Mouse (Mus musculus) macrophage (primary cell): ENCODE measurements around the gene Mfap4. TPM values are rescaled to one million over a fixed set of nuclear protein-coding genes. Genes with fewer than 3 reads are reported as not detected.

Experiments used
- H3K27ac ChIP-seq: fragments of 350-480 bp; formaldehyde crosslinking; 2 replicates; pipeline ENCODE4 v1.9.0; 2021
- H3K36me3 ChIP-seq: fragments of 350-480 bp; formaldehyde crosslinking; 2 replicates; pipeline ENCODE4 v1.9.0; 2021; ENCODE audit errors: inconsistent target
- H3K4me3 ChIP-seq: fragments of 350-480 bp; formaldehyde crosslinking; 2 replicates; pipeline ENCODE4 v1.9.0; 2021; ENCODE audit errors: inconsistent target
- H3K79me2 ChIP-seq: fragments of 350-480 bp; formaldehyde crosslinking; 2 replicates; pipeline ENCODE4 v1.9.0; 2021; ENCODE audit errors: inconsistent target
- WGBS: methylation state at CpG from one replicate; pipeline ENCODE4 v1.1.7; 2026; ENCODE audit warnings: inconsistent platforms; ENCODE audit not compliant: missing documents; 5-methylcytosine and 5-hydroxymethylcytosine counted together
- polyA plus RNA-seq: library from polyadenylated mRNA; stranded (reverse); fragments of 250-400 nt; gene quantifications from 3 replicates; pipeline ENCODE4 v1.2.4, GENCODE M21; 2018; ENCODE audit warnings: inconsistent platforms
- total RNA-seq, 78 experiments: library from RNA; depleted of rRNA; stranded (reverse); fragments of 250-400 nt; gene quantifications; 1 replicate in 9 of 78; 2 replicates in 24 of 78; 3 replicates in 43 of 78; 4 replicates in 2 of 78; pipeline ENCODE4 v1.2.4; 2018; ENCODE audit warnings: inconsistent platforms in 56 of 78

Gene Mfap4
- 10 to 100 TPM in 1 of 26 experiments, 1 to 10 TPM in 1, under 1 TPM in 3, not detected in 21; 0.36 to 56.8 (median 0.46) TPM for total RNA-seq (2018; cell fraction: chromatin; rRNA removed)
- not detected for total RNA-seq (2018; cell fraction: cytosol; rRNA removed)
- 1 to 10 TPM in 1 of 26 experiments, not detected in 25; 6.8 TPM for total RNA-seq (2018; cell fraction: nucleus; rRNA removed)
- polyA plus RNA-seq = not detected in 3 replicates

DNA sequence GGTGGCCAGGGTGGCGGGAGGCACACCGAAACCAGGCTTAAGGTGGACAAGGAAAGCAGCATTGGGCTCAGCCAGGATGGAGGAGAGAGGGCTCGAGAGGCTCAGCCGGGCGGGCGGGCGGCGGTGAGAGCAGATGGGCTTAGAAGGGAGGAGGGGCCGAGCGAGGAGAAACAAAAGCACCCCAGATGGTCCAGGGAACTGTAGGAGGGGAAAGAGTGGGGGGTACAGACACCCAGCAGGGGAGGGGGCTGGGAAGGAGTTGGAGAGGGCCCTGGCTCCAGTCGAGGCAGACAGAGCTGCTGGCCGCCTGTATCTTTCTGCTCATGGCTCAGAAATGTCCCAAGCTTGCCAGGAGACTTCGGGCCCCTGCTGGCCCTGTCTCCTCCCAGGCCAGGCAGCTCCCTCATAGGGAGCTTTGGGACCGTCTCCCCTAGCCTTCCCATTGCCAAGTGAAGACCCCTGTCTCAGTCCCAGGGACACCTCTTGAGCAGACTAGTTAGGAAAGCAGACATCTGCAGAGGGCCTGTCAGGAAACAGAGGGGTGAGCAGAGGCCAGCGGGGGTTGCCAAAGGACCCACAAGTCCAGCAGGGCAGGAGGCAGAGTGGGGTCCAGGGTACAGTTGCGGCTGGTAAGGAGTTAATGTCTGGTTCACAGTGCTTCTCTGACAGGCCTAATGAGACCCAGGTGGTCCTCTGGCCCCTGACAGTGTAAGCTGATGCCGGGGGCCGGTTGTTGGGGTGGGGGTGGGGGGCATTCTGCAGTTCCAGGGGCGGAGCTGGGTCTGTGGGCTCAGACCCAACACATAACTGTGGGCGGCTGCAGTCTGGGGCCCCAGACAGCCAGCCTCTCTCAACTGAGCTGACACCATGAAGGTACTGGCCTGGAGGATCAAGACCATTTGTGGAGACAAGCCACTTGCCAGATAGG is at the start of gene Mfap4:
Gene Mfap4, plus strand, starts transcription at position 819 of the 928 bp plus-strand sequence.
- peaks cover 10% of the 10 kb centered on the region for H3K36me3 ChIP-seq
- no peak within 1 kb of the TSS for H3K27ac ChIP-seq
- H3K4me3 ChIP-seq = no peak within 1 kb of the TSS
- no peaks in the 10 kb centered on the region for H3K79me2 ChIP-seq
- 89% methylated on average over 20 of the region's 20 CpGs for WGBS

DNA sequence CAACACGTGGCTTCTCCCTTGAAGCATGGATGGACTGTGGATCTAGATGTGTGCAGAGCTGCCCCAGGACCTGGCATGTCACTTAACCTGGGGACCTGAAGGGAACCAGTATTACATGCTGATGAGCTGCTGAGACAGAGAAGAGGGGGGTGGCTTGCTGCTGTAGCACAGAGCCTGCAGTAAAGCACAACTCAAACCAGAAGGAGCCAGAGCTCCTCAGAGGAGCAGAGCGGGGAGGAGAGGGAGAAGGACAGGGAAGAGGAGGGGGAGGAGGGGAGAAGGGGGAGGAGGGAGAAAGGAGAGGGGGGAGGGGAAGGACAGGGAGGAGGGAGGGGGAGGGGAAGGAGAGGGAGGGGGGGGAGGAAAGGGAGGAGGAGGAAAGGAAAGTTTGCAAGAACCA is 48.9 kb upstream of the Mfap4 start:
- 80% methylated on average over 1 of the region's 2 CpGs for WGBS

DNA sequence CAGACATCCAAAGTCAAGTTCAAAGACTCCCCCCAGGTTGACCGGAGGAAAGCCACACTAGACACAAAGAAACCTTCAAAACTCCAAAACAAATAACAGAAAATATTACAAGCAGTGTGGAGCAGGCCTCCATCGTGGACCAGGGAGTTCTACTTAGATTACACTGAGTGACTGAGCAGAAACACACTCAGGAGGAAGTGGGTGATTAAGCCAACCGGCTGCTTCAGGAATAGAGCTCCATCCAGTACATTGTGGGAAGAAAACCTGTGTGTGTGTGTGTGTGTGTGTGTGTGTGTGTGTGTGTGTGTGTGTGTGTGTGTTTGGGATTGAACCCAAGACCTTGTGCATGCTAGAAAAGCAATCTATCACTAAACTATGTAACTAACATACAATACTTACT is 46.1 kb upstream of the Mfap4 start:
- Histone ChIP-seq H3K79me2 (no peaks in the 10 kb centered on the region), H3K27ac (no peak overlapping the region), H3K4me3 (no peak overlapping the region), H3K36me3 (no peaks in the 10 kb centered on the region)
- 31% methylated on average over 3 of the region's 3 CpGs for WGBS

More for the DNA sequence above, 48.9 kb upstream of the Mfap4 start:
- Histone ChIP-seq H3K27ac (no peak overlapping the region), H3K79me2 (no peaks in the 10 kb centered on the region), H3K36me3 (no peaks in the 10 kb centered on the region), H3K4me3 (no peak overlapping the region)

DNA sequence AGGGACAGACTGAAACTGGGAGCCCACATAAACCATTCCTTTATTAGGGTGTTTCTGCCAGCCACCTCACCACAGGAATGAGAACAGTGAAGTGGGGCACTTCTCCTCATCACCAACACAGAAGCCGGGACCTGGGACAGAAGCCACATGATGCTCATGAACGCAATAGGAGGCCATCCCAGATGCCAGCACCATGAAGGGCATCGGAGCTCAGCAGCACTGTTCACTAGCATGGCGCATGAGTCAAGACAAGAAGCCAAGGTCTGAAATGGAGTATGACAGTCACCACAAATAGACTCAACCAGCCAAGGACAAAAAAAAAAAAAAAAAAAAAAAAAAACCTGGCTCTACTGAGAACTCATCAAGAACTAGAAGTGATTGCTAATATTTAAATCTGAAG is 44.8 kb upstream of the Mfap4 start:
- no peak overlapping the region for H3K4me3 ChIP-seq
- no peak overlapping the region for H3K27ac ChIP-seq
- H3K36me3 ChIP-seq = no peaks in the 10 kb centered on the region
- 97% methylated on average over 4 of the region's 4 CpGs for WGBS
- no peaks in the 10 kb centered on the region for H3K79me2 ChIP-seq

DNA sequence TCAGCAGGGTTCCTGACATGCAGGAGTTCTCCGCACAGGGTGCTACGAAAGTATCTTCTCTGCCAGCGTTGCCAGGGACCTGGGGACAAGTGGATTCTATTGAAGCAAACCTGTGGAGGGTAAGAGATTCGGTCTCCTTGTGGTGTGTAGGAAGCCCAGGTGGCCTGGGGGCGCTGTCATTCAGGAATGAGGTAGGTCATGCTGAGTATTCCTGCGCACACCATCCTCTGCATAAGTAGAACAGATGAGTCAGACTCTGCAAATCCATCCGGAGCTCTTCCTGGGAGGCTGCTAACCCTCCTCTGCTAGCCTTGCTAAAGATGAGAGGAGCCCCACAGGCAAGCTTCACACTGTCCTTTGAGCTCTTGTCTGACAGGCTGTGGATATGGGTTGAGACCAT is 43.6 kb upstream of the Mfap4 start:
- Histone ChIP-seq H3K36me3 (no peaks in the 10 kb centered on the region), H3K4me3 (no peak overlapping the region), H3K27ac (no peak overlapping the region), H3K79me2 (no peaks in the 10 kb centered on the region)
- WGBS = 93% methylated on average over 7 of the region's 7 CpGs

DNA sequence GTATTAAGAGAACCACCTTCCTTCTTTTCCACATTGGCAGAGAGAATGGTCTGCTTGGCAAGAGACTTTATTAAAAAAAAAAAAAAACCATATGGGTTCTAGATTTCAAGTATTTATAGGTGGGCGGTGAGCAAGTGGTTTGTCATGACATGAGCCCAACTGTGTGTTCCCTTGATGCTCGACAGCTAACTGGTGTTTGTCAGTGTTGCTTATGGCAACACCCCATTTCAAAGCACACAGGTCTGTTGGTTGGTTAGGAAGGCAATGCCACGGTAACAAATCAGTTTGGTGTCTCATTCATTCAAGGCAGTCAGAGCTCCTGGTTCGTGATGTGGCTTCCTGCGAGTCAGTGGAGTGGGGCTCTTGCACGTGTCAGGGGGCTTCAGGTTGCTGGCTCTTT is 41.4 kb upstream of the Mfap4 start:
- Histone ChIP-seq H3K4me3 (no peak overlapping the region), H3K36me3 (no peaks in the 10 kb centered on the region), H3K79me2 (no peaks in the 10 kb centered on the region), H3K27ac (no peak overlapping the region)
- WGBS = 88% methylated on average over 6 of the region's 6 CpGs

DNA sequence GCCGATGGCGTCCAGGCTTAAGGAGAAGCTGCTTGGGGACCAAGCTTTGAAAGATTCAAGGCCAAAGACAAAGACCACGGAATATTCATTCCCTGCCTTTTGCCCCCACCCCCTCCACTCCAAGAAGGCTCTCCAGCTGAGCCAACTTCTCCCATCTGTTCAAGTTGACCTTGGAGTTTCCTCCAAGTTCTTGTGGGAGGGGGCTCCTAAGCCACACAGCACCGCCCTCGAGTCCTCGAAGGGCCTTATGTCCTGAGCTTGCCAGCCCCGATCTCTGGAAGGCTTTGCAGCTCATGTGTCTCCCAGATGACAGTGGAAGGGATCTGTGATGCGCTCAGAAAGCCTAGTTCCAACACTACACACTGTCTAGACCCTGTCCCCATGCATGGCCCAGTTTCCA is 37.9 kb upstream of the Mfap4 start:
- 92% methylated on average over 8 of the region's 8 CpGs for WGBS
- no peak overlapping the region for H3K27ac ChIP-seq
- no peaks in the 10 kb centered on the region for H3K79me2 ChIP-seq
- no peak overlapping the region for H3K4me3 ChIP-seq
- no peaks in the 10 kb centered on the region for H3K36me3 ChIP-seq

DNA sequence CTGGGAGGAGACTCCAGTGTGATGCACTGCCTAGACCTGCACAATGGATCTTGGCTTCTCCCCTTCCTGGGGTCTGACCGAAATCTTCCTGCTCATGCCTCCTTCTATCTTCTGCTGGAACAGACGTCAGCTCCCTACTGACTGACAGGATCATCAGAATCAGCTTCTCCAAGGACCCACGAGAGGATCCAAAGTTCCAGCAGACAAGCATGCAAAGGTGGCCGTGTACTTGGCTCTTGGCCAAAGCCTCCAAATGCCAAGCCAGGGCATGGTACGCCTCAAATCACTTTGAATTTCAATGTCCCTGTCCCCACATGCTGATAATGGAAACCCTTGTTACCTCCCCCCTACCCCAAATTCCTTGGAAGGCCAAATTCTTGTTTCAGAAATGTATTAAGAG is 37.2 kb upstream of the Mfap4 start:
- no peaks in the 10 kb centered on the region for H3K79me2 ChIP-seq
- 82% methylated on average over 5 of the region's 5 CpGs for WGBS
- H3K4me3 ChIP-seq = no peak overlapping the region
- no peak overlapping the region for H3K27ac ChIP-seq
- H3K36me3 ChIP-seq = no peaks in the 10 kb centered on the region

DNA sequence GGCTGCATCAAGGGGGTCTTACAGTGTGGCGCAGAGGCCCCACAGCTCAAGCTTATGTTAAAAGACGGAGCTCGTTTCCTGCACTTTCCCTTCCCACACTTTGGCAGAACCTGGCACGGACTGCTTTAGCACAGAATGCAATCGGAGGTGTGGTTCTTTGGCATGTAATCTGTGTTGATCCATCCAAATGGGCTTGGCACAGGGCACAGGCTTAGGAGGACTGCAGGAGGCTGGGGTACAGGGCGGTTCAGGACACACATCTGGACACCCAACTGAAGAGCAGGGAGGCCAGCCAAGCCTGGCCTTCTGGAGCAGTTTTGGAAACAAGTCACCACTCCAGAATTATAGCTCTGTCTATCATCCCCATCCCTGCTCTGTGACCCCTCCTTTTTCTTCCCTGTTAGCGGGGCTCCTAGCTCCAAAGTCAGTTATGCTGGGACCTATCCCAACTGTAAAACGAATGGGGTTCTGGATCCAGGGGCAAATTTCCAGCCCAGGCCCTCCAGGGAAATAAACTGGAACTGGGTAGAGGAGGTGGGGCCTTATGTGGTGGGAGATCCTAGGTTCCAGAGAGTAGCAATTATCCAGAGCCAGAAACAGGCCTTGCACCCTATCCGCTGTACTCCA is 36.5 kb upstream of the Mfap4 start:
- WGBS = 90% methylated on average over 9 of the region's 9 CpGs
- Histone ChIP-seq H3K79me2 (no peaks in the 10 kb centered on the region), H3K4me3 (no peak overlapping the region), H3K36me3 (no peaks in the 10 kb centered on the region), H3K27ac (no peak overlapping the region)

DNA sequence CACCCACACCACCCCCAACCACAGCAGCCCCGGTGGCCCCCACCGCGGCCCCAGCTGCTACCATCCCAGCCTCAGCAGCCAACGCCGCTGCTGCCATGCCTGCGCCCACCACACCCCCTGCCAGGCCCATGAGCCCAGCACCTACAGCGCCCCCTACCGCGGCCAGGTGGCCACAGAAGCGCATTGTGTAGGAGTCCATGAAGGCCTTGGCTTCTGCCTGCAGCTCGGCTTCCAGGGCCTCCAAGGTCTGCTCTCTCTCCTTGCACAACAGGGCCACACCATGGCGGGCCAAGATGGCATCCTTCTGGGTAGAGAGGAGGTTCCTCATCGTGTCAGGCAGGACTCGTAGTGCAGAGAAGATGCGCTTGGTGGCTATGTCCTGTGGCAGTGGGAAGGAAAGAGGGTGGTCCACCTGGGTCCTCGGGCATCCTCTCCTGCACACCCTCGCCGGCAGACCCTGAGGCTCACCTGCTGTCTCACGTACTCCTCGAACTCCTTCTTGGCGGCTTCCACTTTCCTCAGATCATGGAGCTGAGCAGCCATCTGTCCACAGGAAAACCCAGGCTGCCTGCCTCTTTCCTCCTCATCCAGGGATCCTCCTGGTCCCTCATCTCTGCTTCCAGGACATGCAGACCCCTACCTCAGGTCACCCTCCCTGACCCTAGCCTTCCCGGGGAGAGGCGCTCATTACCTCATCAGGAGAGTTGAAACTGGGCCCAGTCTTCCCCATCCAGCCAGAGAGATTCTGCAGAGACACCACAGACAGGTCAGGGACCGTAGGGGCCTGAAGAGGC is 35.5 kb upstream of the Mfap4 start:
- H3K4me3 ChIP-seq = no peak overlapping the region
- no peaks in the 10 kb centered on the region for H3K36me3 ChIP-seq
- no peaks in the 10 kb centered on the region for H3K79me2 ChIP-seq
- 79% methylated on average over 17 of the region's 24 CpGs for WGBS
- H3K27ac ChIP-seq = no peak overlapping the region

DNA sequence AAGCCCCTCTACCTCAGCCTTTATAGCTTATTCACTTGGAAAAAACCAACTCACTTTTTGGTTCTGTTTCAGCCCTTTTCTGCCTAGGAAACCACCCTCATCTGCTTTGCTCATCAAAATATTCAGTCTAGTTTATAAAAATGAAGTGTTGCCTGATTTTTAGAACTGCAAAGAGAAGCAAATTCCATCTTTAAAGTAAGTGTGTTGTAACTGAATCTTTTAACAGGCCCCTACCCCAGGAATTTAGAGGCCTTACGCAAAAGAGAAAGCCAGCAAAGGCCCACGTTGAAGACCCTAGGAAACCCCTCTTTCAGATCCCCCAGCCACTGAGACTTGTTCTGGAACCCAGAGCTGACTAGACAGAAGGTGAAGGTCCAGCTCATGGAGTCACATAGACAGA is 21.2 kb upstream of the Mfap4 start:
- no peaks in the 10 kb centered on the region for H3K36me3 ChIP-seq
- no peaks in the 10 kb centered on the region for H3K79me2 ChIP-seq
- no peak overlapping the region for H3K27ac ChIP-seq
- H3K4me3 ChIP-seq = no peak overlapping the region
- 88% methylated on average over 2 of the region's 2 CpGs for WGBS

DNA sequence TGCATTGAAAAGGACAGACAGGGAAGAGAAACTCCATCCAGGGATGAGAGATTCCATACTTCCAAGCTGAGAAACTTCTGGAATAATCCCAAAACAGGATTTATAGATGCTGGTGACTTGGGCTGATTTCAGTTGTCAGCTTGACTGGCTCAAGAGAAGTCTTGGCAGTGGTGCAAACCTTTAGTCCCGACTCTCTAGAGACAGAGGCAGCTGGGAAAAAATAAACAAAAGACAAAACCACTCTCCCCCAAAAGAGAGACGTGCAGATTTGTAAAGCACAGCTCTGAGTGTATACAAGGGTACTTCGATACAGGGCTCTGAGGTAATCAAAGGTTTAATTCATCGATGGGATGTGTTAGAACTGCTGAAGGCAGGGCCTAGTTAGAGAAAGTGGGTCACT is 19.8 kb upstream of the Mfap4 start:
- Histone ChIP-seq H3K27ac (no peak overlapping the region), H3K79me2 (no peaks in the 10 kb centered on the region), H3K4me3 (no peak overlapping the region), H3K36me3 (no peaks in the 10 kb centered on the region)
- whole genome bisulfite sequencing = 84% methylated on average over 4 of the region's 4 CpGs

DNA sequence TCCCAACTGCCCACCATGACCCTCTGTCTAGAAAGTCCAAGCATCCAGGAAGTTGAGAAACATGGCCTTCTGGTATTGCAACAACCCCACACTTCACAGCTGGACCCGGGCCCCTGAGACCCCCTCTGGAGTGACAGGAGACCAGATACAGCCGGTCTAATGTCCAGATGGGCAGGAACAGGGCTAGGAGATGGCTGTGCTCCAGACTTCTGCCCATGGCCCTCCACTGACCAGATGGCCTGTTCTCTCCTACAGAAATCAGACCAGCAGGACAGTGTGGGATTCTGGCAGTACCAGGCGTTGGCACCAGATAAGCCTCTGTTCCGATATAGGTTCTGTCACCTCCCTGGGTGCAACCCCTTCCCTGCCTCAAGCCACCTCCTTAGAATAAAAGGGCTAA is 16.7 kb upstream of the Mfap4 start:
- Histone ChIP-seq H3K27ac (peak overlapping the region; percentile 93), H3K4me3 (no peak overlapping the region), H3K79me2 (no peaks in the 10 kb centered on the region), H3K36me3 (no peaks in the 10 kb centered on the region)
- WGBS = 67% methylated on average over 4 of the region's 4 CpGs

DNA sequence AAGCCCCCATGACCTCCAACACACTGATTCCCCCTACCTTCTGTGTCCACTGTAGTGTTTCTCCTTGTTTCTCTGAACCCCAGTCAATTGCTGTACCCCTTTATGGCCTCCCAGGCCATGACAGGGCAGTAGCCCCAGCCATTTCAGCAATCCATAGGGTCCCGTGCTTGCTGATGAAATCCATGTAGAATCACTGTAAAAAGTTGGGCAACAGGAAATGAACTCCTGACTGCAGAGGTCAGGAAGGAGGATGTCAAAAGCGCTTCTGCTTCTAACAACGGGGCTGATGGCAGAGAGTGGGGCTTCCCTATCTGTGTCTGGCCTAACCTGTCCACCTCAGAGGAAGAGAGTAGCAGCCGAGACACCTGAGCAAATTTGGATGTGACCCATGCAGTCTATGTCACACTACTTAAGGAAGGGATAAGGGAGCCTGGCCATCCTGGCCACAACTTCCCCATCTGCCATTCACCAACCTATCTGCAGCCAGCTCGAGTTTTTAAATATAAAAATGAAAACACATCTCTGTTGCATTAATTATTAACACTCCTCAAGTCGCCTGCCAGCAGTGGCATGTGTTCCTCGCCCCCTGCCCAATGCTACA is 15.8 kb upstream of the Mfap4 start:
- Histone ChIP-seq H3K36me3 (no peaks in the 10 kb centered on the region), H3K79me2 (no peaks in the 10 kb centered on the region), H3K4me3 (no peak overlapping the region), H3K27ac (peak overlapping the region; percentile 93)
- 10% methylated on average over 7 of the region's 7 CpGs for WGBS
